Mouse (Mus musculus): ENCODE data around the gene Tcf7l1.

The Tcf7l1 gene

GRCm38 (mm10) chr6:72623661-72624402 lies 165.2 kb downstream of the Tcf7l1 start:
- no peak for DNase-seq (ENCODE audit: low spot score in 2 of 2)

- DNase-seq (ENCODE audit: low spot score in 2 of 2), result no peak
These were observed 166.1 kb downstream of the Tcf7l1 start for GRCm38 (mm10) chr6:72622917-72623316.

GRCm38 (mm10) chr6:72620920-72621319 lies 168.1 kb downstream of the Tcf7l1 start:
- DNase-seq (ENCODE audit: low spot score in 2 of 2), result no peak

GRCm38 (mm10) chr6:72619734-72620532 lies 169.1 kb downstream of the Tcf7l1 start:
- DNase-seq (ENCODE audit: low spot score in 2 of 2), result no peak

GRCm38 (mm10) chr6:72616643-72617288 lies 172.3 kb downstream of the Tcf7l1 start, which contains the start of gene Tgoln1:
Gene Tgoln1, minus strand, starts transcription at chr6:72617000.
- DNase-seq (ENCODE audit: low spot score in 2 of 2), result peak; percentile 93 to 95

- peak in 1 of 2 experiments; percentile 24 for DNase-seq (ENCODE audit: low spot score in 2 of 2)
These were observed 173.3 kb downstream of the Tcf7l1 start for GRCm38 (mm10) chr6:72615561-72616375.

- no peak for DNase-seq (ENCODE audit: low spot score in 2 of 2)
These were observed 173.9 kb downstream of the Tcf7l1 start for GRCm38 (mm10) chr6:72615151-72615550.

GRCm38 (mm10) chr6:72610261-72610660 lies 178.8 kb downstream of the Tcf7l1 start:
- no peak for DNase-seq (ENCODE audit: low spot score in 2 of 2)

GRCm38 (mm10) chr6:72608662-72609184 lies 180.3 kb downstream of the Tcf7l1 start:
- DNase-seq (ENCODE audit: low spot score in 2 of 2), result no peak

GRCm38 (mm10) chr6:72607676-72608075 lies 181.4 kb downstream of the Tcf7l1 start:
- DNase-seq (ENCODE audit: low spot score in 2 of 2), result no peak

GRCm38 (mm10) chr6:72607060-72607459 lies 182.0 kb downstream of the Tcf7l1 start:
- DNase-seq (ENCODE audit: low spot score in 2 of 2), result no peak

GRCm38 (mm10) chr6:72604066-72604465 lies 185.0 kb downstream of the Tcf7l1 start:
- no peak for DNase-seq (ENCODE audit: low spot score in 2 of 2)

GRCm38 (mm10) chr6:72601732-72602131 lies 187.3 kb downstream of the Tcf7l1 start:
- peak; percentile 80 to 90 for DNase-seq (ENCODE audit: low spot score in 2 of 2)

GRCm38 (mm10) chr6:72600771-72601170 lies 188.3 kb downstream of the Tcf7l1 start:
- DNase-seq (ENCODE audit: low spot score in 2 of 2), result no peak

GRCm38 (mm10) chr6:72600216-72600615 lies 188.8 kb downstream of the Tcf7l1 start:
- DNase-seq (ENCODE audit: low spot score in 2 of 2), result no peak

- DNase-seq (ENCODE audit: low spot score in 2 of 2), result no peak
These were observed 190.1 kb downstream of the Tcf7l1 start for GRCm38 (mm10) chr6:72598791-72599557.

- peak; percentile 83 to 89 for DNase-seq (ENCODE audit: low spot score in 2 of 2)
These were observed 190.9 kb downstream of the Tcf7l1 start, which contains the start of the genes Elmod3 and Retsat for GRCm38 (mm10) chr6:72597956-72598753. Gene Elmod3, minus strand, starts transcription at chr6:72598413. Gene Retsat, plus strand, starts transcription at chr6:72598475.

- no peak for DNase-seq (ENCODE audit: low spot score in 2 of 2)
These were observed 191.8 kb downstream of the Tcf7l1 start for GRCm38 (mm10) chr6:72597083-72597874.

GRCm38 (mm10) chr6:72593914-72594313 lies 195.1 kb downstream of the Tcf7l1 start:
- DNase-seq (ENCODE audit: low spot score in 2 of 2), result no peak

Data from spleen, postnatal 4 days (tissue).